Mouse (Mus musculus) liver, adult 2 months (tissue): ENCODE results near the gene Dpy19l1.

Source experiments
- CTCF ChIP-seq: fragments of 200-500 bp; IDR thresholded peaks from 2 replicates; pipeline ENCODE4 v1.5.1; 2011; ENCODE audit warnings: low read depth, low read length, control low read depth
- POLR2A ChIP-seq: fragments of 200-500 bp; IDR thresholded peaks from 2 replicates; pipeline ENCODE4 v1.6.1; 2011; ENCODE audit warnings: low read length, control low read depth; ENCODE audit not compliant: insufficient read depth; ENCODE audit errors: extremely low read depth

DNA sequence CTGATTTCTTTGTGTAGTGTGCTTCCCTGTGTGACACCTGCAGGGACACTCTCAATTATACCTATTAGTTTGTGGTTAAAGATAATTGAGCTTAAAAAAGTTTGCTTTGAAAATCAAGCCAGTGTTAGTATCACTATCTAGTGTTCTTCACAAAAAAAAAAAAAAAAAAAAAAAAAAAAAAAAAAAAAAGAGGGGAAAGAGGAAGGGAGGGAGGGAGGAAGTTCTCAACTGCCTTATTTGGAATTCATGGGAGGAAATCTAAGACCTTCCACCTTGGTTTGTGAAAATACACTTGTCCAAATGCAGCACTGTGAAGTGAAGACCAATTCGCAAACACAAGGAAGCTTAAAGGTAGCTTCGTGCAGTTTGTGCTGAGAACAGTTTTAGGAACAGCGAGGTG lies 94.9 kb downstream of the Dpy19l1 start:
- TF ChIP-seq POLR2A = no peak
- no peak for TF ChIP-seq CTCF
